Mouse (Mus musculus) heart, adult 2 months (tissue): ENCODE results near the gene Gm20388.

Experiments
- CTCF ChIP-seq: fragments of 200-600 bp; IDR thresholded peaks from 2 replicates; pipeline ENCODE4 v1.8.1; 2022; ENCODE audit warnings: antibody characterized with exemption, mild to moderate bottlenecking, moderate library complexity
- EP300 ChIP-seq: fragments of 200-500 bp; IDR thresholded peaks from 2 replicates; pipeline ENCODE4 v1.6.1; 2011; ENCODE audit warnings: low read depth, low read length, control low read depth; ENCODE audit not compliant: insufficient read depth

GRCm38 (mm10) chr8:123274447-123274846 lies 3363.8 kb downstream of the Gm20388 start:
- no peak for TF ChIP-seq CTCF
- no peak for TF ChIP-seq EP300
